Mouse (Mus musculus): ENCODE data around the gene Naa20. TPM values are rescaled to one million over a fixed set of nuclear protein-coding genes. Genes with fewer than 3 reads are reported as not detected.
"Not testable (repeated sequence)": the region's sequence is repeated elsewhere in the genome, so short reads cannot be mapped to it uniquely, and the experiment has no call there.

Gene Naa20
- total and polyA plus RNA-seq, 3 experiments = 51.3 to 95.3 (median 89.9) TPM

DNA sequence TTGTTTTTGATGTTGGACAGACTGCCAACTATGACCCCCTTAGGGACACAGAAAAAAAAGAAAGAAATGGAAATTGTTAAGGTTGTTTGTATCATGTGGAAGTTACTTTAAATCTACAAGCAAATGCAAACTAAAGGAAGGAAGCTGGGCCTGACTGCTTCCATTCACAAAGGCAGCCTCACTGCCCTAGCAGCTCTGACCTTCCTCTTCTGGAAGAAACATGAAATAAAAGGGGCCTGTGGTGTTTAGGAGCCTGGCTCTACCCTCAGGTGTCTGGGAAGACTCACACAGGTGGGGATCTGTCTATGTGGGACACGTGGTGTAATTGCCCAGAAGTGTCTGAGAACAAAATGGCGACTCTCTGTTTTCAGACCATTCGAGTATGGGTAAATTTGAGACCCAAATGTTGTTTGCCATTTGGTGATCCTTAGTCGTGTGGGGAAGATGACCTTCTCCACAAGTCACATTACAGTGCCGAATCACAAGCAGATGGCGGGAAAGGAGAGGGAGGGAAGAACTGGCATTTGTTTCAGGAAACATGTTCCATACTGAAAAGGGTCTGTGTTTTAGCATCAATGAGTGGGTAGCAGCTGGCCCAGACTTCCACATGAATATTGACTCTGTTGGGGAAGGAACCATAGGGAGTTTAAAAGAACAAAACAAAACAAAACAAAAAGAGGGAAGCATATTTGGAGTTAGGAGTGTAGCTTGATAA is 13.0 kb upstream of the Naa20 start:
- no peak overlapping the region for H3K4me3 ChIP-seq
- no peak overlapping the region for H3K9ac ChIP-seq (ENCODE audit: low read depth, low read length)
- DNase-seq = peak; percentile 47 to 53
- H3K27ac ChIP-seq = peak overlapping the region; percentile 92
- intact Hi-C loops (cut with DNase I) = loop anchor here (1.0 to 5.0 kb wide), 3 partner anchors 14 to 37 kb away; no protein-coding TSS in a partner anchor
- peaks cover 40% of the 10 kb centered on the region for H3K4me1 ChIP-seq (ENCODE audit: control insufficient read depth, insufficient read depth, low read length)
- no peaks in the 10 kb centered on the region for H3K27me3 ChIP-seq (ENCODE audit: control insufficient read depth, insufficient read depth, low read length)
- TF ChIP-seq POLR2A (IDR thresholded peaks at IDR 0.05; ENCODE audit: insufficient read depth, low read depth, low read length) (no peak; the same call in 1 of the 2 replicates), CTCF (IDR thresholded peaks at IDR 0.05) (no peak), EP300 (IDR thresholded peaks at IDR 0.05; ENCODE audit: insufficient read depth, low read depth, low read length) (no peak)
- H3K79me2 ChIP-seq (replicated peaks; ENCODE audit: control insufficient read depth, insufficient read depth, low read length) = no peaks in the 10 kb centered on the region
- H3K36me3 ChIP-seq (ENCODE audit: control insufficient read depth, insufficient read depth, low read length) = peaks cover 37% of the 10 kb centered on the region
- 25% methylated on average over 6 of the region's 6 CpGs for WGBS

- TF ChIP-seq CTCF (IDR thresholded peaks at IDR 0.05) (no peak), POLR2A (IDR thresholded peaks at IDR 0.05; ENCODE audit: insufficient read depth, low read depth, low read length) (no peak), EP300 (IDR thresholded peaks at IDR 0.05; ENCODE audit: insufficient read depth, low read depth, low read length) (no peak)
- 84% methylated on average over 2 of the region's 2 CpGs for WGBS
- intact Hi-C loops (cut with DNase I) = no loop called here
Observed at GRCm38 (mm10) chr2:145890571-145890970, 11.3 kb upstream of the Naa20 start.

DNA sequence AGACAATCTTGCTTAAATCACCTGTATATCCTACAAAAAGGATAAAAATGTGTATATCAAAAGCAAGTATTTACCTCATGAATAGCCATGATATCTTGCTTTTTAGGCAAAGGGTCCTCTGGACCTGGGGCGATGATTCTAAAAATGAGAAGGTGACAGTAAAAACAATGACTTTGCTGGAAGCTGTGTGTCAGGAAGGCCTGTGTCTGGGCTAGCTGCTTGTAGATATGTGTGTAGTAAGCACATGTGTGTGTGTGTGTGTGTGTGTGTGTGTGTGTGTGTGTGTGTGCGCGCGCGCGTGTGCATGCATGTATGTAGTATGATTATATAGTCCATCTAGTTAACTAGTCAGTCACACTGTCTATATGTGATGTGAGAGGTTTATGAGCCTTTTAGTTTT is 8.1 kb upstream of the Naa20 start:
- Histone ChIP-seq H3K79me2 (replicated peaks; ENCODE audit: control insufficient read depth, insufficient read depth, low read length) (no peaks in the 10 kb centered on the region), H3K9ac (ENCODE audit: low read depth, low read length) (no peak overlapping the region), H3K36me3 (ENCODE audit: control insufficient read depth, insufficient read depth, low read length) (peaks cover 5% of the 10 kb centered on the region), H3K27ac (no peak overlapping the region), H3K27me3 (ENCODE audit: control insufficient read depth, insufficient read depth, low read length) (no peaks in the 10 kb centered on the region), H3K4me1 (ENCODE audit: control insufficient read depth, insufficient read depth, low read length) (peaks cover 8% of the 10 kb centered on the region), H3K4me3 (no peak overlapping the region)
- WGBS = 98% methylated on average over 6 of the region's 6 CpGs
- DNase-seq = no peak
- intact Hi-C loops (cut with DNase I) = no loop called here
- TF ChIP-seq EP300 (IDR thresholded peaks at IDR 0.05; ENCODE audit: insufficient read depth, low read depth, low read length) (no peak), CTCF (IDR thresholded peaks at IDR 0.05) (no peak), POLR2A (IDR thresholded peaks at IDR 0.05; ENCODE audit: insufficient read depth, low read depth, low read length) (no peak)

More at GRCm38 (mm10) chr2:145890571-145890970, 11.3 kb upstream of the Naa20 start:
- Histone ChIP-seq H3K27me3 (ENCODE audit: control insufficient read depth, insufficient read depth, low read length) (no peaks in the 10 kb centered on the region), H3K27ac (no peak overlapping the region; the same call in 1 of the 2 replicates), H3K36me3 (ENCODE audit: control insufficient read depth, insufficient read depth, low read length) (peaks cover 23% of the 10 kb centered on the region), H3K4me1 (ENCODE audit: control insufficient read depth, insufficient read depth, low read length) (peaks cover 26% of the 10 kb centered on the region), H3K4me3 (no peak overlapping the region), H3K9ac (ENCODE audit: low read depth, low read length) (no peak overlapping the region), H3K79me2 (replicated peaks; ENCODE audit: control insufficient read depth, insufficient read depth, low read length) (no peaks in the 10 kb centered on the region)
- DNase-seq = no peak

DNA sequence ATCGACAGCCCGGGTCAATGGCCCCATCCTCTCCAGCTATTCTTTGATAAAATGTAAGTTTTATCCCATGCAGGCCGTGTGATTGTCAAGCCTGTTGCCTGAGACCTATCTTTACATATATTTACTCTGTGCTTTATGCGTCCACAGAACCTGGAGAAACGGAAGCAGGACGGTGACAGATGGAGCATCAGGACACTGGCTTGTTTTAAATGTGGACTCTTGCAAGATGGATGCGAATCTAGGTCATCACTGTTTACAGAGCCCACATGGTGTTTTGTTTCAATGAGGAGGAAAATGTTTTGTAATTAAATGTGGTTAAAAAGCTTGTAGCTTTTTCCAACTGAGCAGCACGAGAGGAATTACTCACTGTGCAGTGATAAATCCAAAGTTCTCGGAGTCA is 3.8 kb upstream of the Naa20 start:
- no peak overlapping the region for H3K9ac ChIP-seq (ENCODE audit: low read depth, low read length)
- no peaks in the 10 kb centered on the region for H3K36me3 ChIP-seq (ENCODE audit: control insufficient read depth, insufficient read depth, low read length)
- H3K79me2 ChIP-seq (replicated peaks; ENCODE audit: control insufficient read depth, insufficient read depth, low read length) = peaks cover under 1% of the 10 kb centered on the region
- DNase-seq = no peak
- H3K27me3 ChIP-seq (ENCODE audit: control insufficient read depth, insufficient read depth, low read length) = no peaks in the 10 kb centered on the region
- H3K27ac ChIP-seq = no peak overlapping the region
- no peaks in the 10 kb centered on the region for H3K4me1 ChIP-seq (ENCODE audit: control insufficient read depth, insufficient read depth, low read length)
- TF ChIP-seq POLR2A (IDR thresholded peaks at IDR 0.05; ENCODE audit: insufficient read depth, low read depth, low read length) (no peak), EP300 (IDR thresholded peaks at IDR 0.05; ENCODE audit: insufficient read depth, low read depth, low read length) (no peak), CTCF (IDR thresholded peaks at IDR 0.05) (no peak)
- no peak overlapping the region for H3K4me3 ChIP-seq
- intact Hi-C loops (cut with DNase I) = no loop called here
- WGBS = 77% methylated on average over 9 of the region's 9 CpGs

DNA sequence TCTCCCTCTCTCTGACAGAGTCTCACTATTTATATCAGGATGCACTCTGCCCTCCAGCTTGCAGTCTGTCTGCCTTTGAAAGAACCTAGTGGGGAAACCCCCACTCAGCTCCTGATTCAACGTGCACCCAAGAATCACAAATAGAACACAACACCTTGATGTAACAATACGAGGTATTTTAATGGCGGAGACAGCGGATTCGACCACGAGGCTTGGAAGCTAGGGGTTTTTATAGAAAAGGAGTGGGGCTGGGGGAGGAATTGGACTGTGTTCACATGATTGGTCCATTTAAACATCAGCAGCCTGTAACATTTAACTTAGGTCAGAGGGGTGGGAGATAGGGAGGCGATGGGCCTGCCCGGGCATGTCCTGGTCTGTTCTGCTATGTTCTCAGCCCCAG is 1.6 kb upstream of the Naa20 start:
- DNase-seq = not testable (repeated sequence)

More for the DNA sequence above, 1.6 kb upstream of the Naa20 start:
- intact Hi-C loops (cut with DNase I) = loop anchor here (5.0 kb wide), 2 partner anchors 38 to 203 kb away; no protein-coding TSS in a partner anchor
- H3K36me3 ChIP-seq (ENCODE audit: control insufficient read depth, insufficient read depth, low read length) = peaks cover 11% of the 10 kb centered on the region
- not testable (repeated sequence) for H3K9ac ChIP-seq (ENCODE audit: low read depth, low read length); H3K79me2 ChIP-seq (replicated peaks; ENCODE audit: control insufficient read depth, insufficient read depth, low read length); H3K4me3 ChIP-seq; H3K27me3 ChIP-seq (ENCODE audit: control insufficient read depth, insufficient read depth, low read length); H3K4me1 ChIP-seq (ENCODE audit: control insufficient read depth, insufficient read depth, low read length); H3K27ac ChIP-seq
- WGBS = 74% methylated on average over 8 of the region's 8 CpGs

All from heart, adult 2 months (tissue).